Mouse (Mus musculus): ENCODE results near the gene Milr1.

Gene Milr1

DNA sequence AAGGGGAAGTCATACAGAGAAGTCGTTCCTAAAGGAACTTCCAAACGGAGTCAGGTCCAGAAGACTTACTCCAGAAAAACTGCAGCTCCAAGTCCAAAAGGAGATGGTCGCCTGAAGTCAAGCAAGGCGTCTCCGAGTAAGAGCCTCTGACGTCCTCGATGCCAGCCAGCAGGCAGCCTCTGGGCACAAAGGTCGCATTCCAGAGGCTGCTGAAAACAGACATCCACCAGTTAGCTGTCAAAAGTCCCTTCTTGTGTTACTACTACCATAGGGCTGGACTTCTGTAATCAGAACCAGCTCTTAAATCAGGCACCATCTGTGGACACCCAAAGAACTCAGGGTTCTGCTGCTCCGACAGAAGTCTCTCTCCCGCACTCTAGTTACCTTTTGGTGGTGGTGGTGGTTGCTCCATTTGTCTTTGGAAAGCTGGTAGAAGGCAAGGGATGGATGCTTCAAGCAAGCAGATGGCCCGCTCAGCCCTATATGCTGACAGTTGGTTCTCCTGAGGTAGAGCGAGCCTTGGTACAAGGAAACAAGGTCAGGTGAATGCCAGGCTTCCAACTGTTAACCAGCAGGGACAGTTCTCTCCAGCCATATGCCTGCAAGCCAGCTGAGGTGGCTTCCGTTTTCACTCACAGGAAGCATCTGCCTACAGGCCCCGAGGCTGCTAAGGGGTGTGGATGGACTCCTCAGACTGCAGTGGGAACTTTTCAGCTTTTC, 63.7 kb downstream of the Milr1 start:
- DNase-seq, result no peak

DNA sequence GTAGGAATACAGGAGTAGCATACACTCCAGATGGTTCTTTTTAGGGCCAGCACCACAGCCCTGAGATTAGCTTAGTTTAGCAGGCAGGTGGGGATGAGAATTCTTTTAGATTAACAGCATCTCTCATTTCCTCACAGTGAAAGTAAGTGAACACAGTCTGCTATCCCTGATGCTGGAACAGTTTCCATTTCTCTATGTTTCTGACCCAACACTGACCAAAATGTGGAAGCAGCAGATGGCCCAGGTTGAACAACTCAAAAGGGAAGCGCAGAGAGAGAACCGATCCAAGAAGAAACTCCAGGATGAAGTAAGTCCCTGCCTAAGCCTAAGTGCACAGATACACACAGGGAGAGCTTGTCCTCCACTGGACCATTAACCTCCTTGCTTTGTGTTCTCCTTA, 64.3 kb downstream of the Milr1 start:
- no peak for DNase-seq

DNA sequence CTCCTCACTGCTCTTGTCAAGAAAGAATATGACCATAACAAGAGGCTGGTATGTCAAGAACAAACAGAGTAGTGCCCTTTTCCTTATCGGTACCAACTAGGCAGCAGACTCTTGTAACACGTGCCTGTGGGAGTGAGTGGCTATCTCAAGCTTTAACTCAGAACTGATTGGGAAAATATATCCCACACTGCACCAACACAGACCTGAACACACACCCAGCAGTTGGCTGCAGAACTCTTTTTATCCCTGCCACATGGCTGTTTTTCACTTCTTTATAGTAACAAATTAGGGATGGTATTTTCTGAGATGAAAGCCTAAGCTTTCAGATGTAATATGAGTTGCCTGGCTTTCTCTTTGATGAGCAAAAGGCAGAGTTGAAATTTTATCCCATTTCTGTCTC, 64.7 kb downstream of the Milr1 start:
- DNase-seq, result no peak

DNA sequence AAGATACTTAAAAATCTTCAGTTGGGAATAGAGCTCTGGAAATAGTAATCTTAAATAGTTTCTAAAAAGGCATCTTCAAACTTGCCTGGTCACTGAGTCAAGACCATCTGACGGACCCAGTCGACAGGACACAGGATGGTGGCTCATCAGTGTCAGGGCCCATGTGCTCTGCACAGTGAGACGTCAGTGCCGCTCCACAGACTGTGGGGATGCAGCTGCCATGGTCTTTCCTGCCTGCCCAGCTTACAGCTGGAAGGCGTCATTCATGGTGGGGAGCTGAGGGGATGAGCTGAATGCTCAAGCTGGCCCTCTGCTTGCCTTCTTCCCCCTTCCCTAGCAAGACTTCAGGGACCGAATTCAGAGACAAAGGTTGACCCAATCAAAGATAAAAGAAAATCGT, 65.3 kb downstream of the Milr1 start:
- DNase-seq, result no peak

DNA sequence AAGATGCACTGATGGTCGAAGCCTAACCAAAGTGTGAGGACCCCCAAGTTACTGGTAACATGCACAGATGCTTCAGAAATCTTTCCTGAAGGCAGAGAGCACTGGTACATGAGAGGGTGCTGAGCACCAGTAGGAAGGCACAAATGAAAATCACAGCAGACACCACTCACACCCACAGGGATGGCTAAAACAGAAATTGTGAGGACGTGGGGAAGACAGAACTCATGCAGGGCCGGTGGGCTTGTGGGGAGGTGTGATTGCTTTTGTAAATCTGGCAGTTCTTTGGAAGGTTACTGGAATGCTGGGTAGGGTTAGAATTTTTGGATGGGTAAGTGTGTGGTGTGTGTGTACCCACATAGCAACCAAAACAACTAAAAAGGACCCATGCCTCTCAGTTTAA, 66.1 kb downstream of the Milr1 start:
- no peak for DNase-seq

DNA sequence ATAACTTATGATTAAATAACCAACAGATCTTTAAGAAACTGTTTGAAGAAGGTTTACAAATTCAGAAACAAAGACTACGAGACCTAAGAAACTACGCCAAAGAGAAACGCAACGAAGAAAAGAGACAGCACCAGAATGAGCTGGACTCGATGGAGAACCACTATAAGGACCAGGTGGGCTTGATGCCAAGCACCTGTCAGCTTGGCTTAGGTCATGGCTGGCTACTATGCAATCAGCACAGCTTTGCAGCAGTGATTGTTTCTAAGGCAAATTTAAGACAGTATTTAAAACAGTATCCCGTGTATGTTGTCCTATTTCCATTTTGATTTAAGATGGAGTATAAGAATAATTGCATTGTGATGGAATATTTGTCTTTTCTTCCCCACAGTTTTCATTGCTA, 66.8 kb downstream of the Milr1 start:
- DNase-seq, result no peak

DNA sequence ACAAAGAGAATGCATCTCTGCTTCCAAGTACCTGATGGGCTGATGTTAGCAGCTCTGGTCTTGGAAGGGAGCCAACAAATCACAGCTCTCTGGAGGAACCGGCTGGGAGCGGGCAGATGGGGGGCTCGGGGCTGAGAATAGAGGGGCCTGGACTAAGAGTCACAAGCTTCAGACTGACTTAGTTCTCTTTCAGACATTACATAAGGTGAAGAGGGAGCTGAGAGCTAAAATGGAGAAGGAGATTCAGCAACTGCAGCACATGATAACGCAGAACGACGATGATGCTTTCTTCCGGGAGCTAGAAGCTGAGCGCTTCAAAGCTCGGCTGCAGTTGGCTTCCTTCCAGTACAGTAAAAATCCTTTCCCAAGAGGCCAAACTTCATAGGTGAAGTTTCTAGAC, 67.3 kb downstream of the Milr1 start:
- no peak for DNase-seq
